Mouse (Mus musculus) embryo, embryonic 9.5 days (tissue): ENCODE measurements around the gene Gm12886.

Experiments
- DNase-seq: peaks from one replicate; pipeline ENCODE4 v3.0.0-alpha.2; 2017; ENCODE audit errors: extremely low spot score

Gm12886 gene

GRCm38 (mm10) chr4:121422999-121423398 is at the start of gene Gm12886:
TSS of gene Gm12886 (minus strand) at chr4:121423099.
- no peak for DNase-seq
